Mouse (Mus musculus) hindbrain, embryonic 16.5 days (tissue): ENCODE measurements around the gene Prrg3. TPM values are rescaled to one million over a fixed set of nuclear protein-coding genes. Genes with fewer than 3 reads are reported as not detected.

ENCODE experiments used
- ATAC-seq: fragments of 200-750 bp; cut with Nextera tagmentation; 2 replicates; pipeline ENCODE4 v1.8.0; 2017; ENCODE audit warnings: moderate TSS enrichment, moderate library complexity
- H3K27ac ChIP-seq: fragments of 300-500 bp; sonication (generic); 2 replicates; pipeline ENCODE4 v1.5.1; 2014; ENCODE audit warnings: low read depth, mild to moderate bottlenecking, control low read depth, low read length, moderate library complexity
- H3K27me3 ChIP-seq: fragments of 300-500 bp; sonication (generic); replicated peaks from 2 replicates; pipeline ENCODE4 v1.6.1; 2014; ENCODE audit warnings: low read length; ENCODE audit not compliant: control insufficient read depth, insufficient read depth
- H3K36me3 ChIP-seq: fragments of 300-500 bp; sonication (generic); 2 replicates; pipeline ENCODE4 v1.6.1; 2014; ENCODE audit warnings: mild to moderate bottlenecking, low read length, moderate library complexity, mixed read lengths; ENCODE audit not compliant: control insufficient read depth, insufficient read depth
- H3K4me1 ChIP-seq: fragments of 300-500 bp; sonication (generic); 2 replicates; pipeline ENCODE4 v1.6.1; 2014; ENCODE audit warnings: low read depth, low read length; ENCODE audit not compliant: control insufficient read depth, insufficient read depth
- H3K4me2 ChIP-seq: fragments of 300-500 bp; sonication (generic); 2 replicates; pipeline ENCODE4 v1.6.1; 2014; ENCODE audit warnings: mild to moderate bottlenecking, low read length, control low read depth, moderate library complexity
- H3K4me3 ChIP-seq: fragments of 300-500 bp; sonication (generic); 2 replicates; pipeline ENCODE4 v1.5.1; 2014; ENCODE audit warnings: mild to moderate bottlenecking, low read length, control low read depth, moderate library complexity
- H3K9ac ChIP-seq: fragments of 300-500 bp; sonication (generic); 2 replicates; pipeline ENCODE4 v1.6.1; 2014; ENCODE audit warnings: low read depth, mild to moderate bottlenecking, control low read depth, low read length, moderate library complexity
- H3K9me3 ChIP-seq: fragments of 300-500 bp; sonication (generic); 2 replicates; pipeline ENCODE4 v1.6.1; 2014; ENCODE audit warnings: mild to moderate bottlenecking, low read length, moderate library complexity; ENCODE audit not compliant: control insufficient read depth
- WGBS: fragments of 180-500 bp; shearing (Covaris S2); extraction: QIAGEN DNeasy Blood & Tissue Kit; methylation state at CpG from one replicate; pipeline ENCODE4 v1.1.7; 2014; 5-methylcytosine and 5-hydroxymethylcytosine counted together
- polyA plus RNA-seq: library from polyadenylated mRNA; unstranded; fragments of >200 nt; fragmentation: Nextera tagmentation; extraction: Ambion mirVana; gene quantifications from 2 replicates; pipeline ENCODE4 v1.2.1, GENCODE M21; 2015

Gene Prrg3
- polyA plus RNA-seq, 1 experiment from 2014 or later = 13.0 TPM

- Histone ChIP-seq H3K9me3 (no peaks in the 10 kb centered on the region), H3K27me3 (no peaks in the 10 kb centered on the region), H3K4me1 (no peaks in the 10 kb centered on the region), H3K4me2 (no peak overlapping the region), H3K9ac (no peak overlapping the region), H3K36me3 (no peaks in the 10 kb centered on the region), H3K4me3 (no peak overlapping the region), H3K27ac (no peak overlapping the region)
- 83% methylated on average over 3 of the region's 3 CpGs for WGBS
- ATAC-seq = no peak
Observed at GRCm38 (mm10) chrX:71980443-71980842, 18.0 kb downstream of the Prrg3 start.

GRCm38 (mm10) chrX:71981322-71981721 is 18.9 kb downstream of the Prrg3 start:
- Histone ChIP-seq H3K9ac (no peak overlapping the region), H3K4me2 (no peak overlapping the region), H3K4me1 (no peaks in the 10 kb centered on the region), H3K36me3 (no peaks in the 10 kb centered on the region), H3K27me3 (no peaks in the 10 kb centered on the region), H3K27ac (no peak overlapping the region), H3K9me3 (no peaks in the 10 kb centered on the region), H3K4me3 (no peak overlapping the region)
- WGBS = 61% methylated on average over 2 of the region's 2 CpGs
- no peak for ATAC-seq

- 68% methylated on average over 2 of the region's 2 CpGs for WGBS
- ATAC-seq = no peak
- H3K4me1 ChIP-seq = no peaks in the 10 kb centered on the region
Observed at GRCm38 (mm10) chrX:71983205-71983604, 20.8 kb downstream of the Prrg3 start.

GRCm38 (mm10) chrX:71983775-71984174 is 21.4 kb downstream of the Prrg3 start:
- H3K9me3 ChIP-seq = no peaks in the 10 kb centered on the region
- H3K27me3 ChIP-seq = no peaks in the 10 kb centered on the region
- ATAC-seq = no peak
- H3K4me1 ChIP-seq = no peaks in the 10 kb centered on the region
- no peaks in the 10 kb centered on the region for H3K36me3 ChIP-seq
- no peak overlapping the region for H3K9ac ChIP-seq
- H3K27ac ChIP-seq = no peak overlapping the region
- 86% methylated on average over 1 of the region's 1 CpGs for WGBS
- H3K4me3 ChIP-seq = no peak overlapping the region
- no peak overlapping the region for H3K4me2 ChIP-seq

More at GRCm38 (mm10) chrX:71983205-71983604, 20.8 kb downstream of the Prrg3 start:
- Histone ChIP-seq H3K4me3 (no peak overlapping the region), H3K9me3 (no peaks in the 10 kb centered on the region), H3K9ac (no peak overlapping the region), H3K36me3 (no peaks in the 10 kb centered on the region), H3K27ac (no peak overlapping the region), H3K4me2 (no peak overlapping the region), H3K27me3 (no peaks in the 10 kb centered on the region)

GRCm38 (mm10) chrX:71991549-71991948 is 29.1 kb downstream of the Prrg3 start, which contains the start of gene Cnga2:
TSS of gene Cnga2 (plus strand) at chrX:71991849.
- H3K9ac ChIP-seq = no peak within 1 kb of the TSS
- no peaks in the 10 kb centered on the region for H3K36me3 ChIP-seq
- H3K9me3 ChIP-seq = no peaks in the 10 kb centered on the region
- no peaks in the 10 kb centered on the region for H3K4me1 ChIP-seq
- H3K27ac ChIP-seq = no peak within 1 kb of the TSS
- H3K27me3 ChIP-seq = no peaks in the 10 kb centered on the region
- no peak within 1 kb of the TSS for H3K4me3 ChIP-seq
- WGBS = 90% methylated on average over 3 of the region's 3 CpGs
- ATAC-seq = no peak
- H3K4me2 ChIP-seq = no peak within 1 kb of the TSS

- Histone ChIP-seq H3K36me3 (no peaks in the 10 kb centered on the region), H3K27me3 (no peaks in the 10 kb centered on the region), H3K4me1 (no peaks in the 10 kb centered on the region), H3K27ac (no peak overlapping the region), H3K9me3 (no peaks in the 10 kb centered on the region), H3K4me3 (no peak overlapping the region), H3K9ac (no peak overlapping the region), H3K4me2 (no peak overlapping the region)
- ATAC-seq = no peak
- 58% methylated on average over 1 of the region's 1 CpGs for WGBS
Observed at GRCm38 (mm10) chrX:71995972-71996371, 33.5 kb downstream of the Prrg3 start.

GRCm38 (mm10) chrX:72009930-72010329 is 47.5 kb downstream of the Prrg3 start:
- Histone ChIP-seq H3K27ac (no peak overlapping the region), H3K4me1 (no peaks in the 10 kb centered on the region), H3K27me3 (no peaks in the 10 kb centered on the region), H3K36me3 (no peaks in the 10 kb centered on the region), H3K4me2 (no peak overlapping the region), H3K9me3 (no peaks in the 10 kb centered on the region), H3K9ac (no peak overlapping the region), H3K4me3 (no peak overlapping the region)
- ATAC-seq = no peak

GRCm38 (mm10) chrX:72012236-72012635 is 49.8 kb downstream of the Prrg3 start:
- 50% methylated on average over 9 of the region's 9 CpGs for WGBS
- Histone ChIP-seq H3K36me3 (no peaks in the 10 kb centered on the region), H3K27ac (no peak overlapping the region), H3K9ac (no peak overlapping the region), H3K4me1 (no peaks in the 10 kb centered on the region), H3K9me3 (no peaks in the 10 kb centered on the region), H3K27me3 (no peaks in the 10 kb centered on the region), H3K4me2 (no peak overlapping the region), H3K4me3 (no peak overlapping the region)
- ATAC-seq = no peak

GRCm38 (mm10) chrX:72012804-72013203 is 50.4 kb downstream of the Prrg3 start:
- Histone ChIP-seq H3K4me3 (no peak overlapping the region), H3K4me1 (no peaks in the 10 kb centered on the region), H3K4me2 (no peak overlapping the region), H3K27me3 (no peaks in the 10 kb centered on the region), H3K9me3 (no peaks in the 10 kb centered on the region), H3K36me3 (no peaks in the 10 kb centered on the region), H3K9ac (no peak overlapping the region), H3K27ac (no peak overlapping the region)
- 27% methylated on average over 3 of the region's 3 CpGs for WGBS
- no peak for ATAC-seq

- Histone ChIP-seq H3K4me2 (no peak overlapping the region), H3K27ac (no peak overlapping the region), H3K27me3 (no peaks in the 10 kb centered on the region), H3K4me3 (no peak overlapping the region), H3K9me3 (no peaks in the 10 kb centered on the region), H3K9ac (no peak overlapping the region), H3K4me1 (no peaks in the 10 kb centered on the region), H3K36me3 (no peaks in the 10 kb centered on the region)
- 67% methylated on average over 1 of the region's 1 CpGs for WGBS
- ATAC-seq = no peak
Observed at GRCm38 (mm10) chrX:72022241-72022640, 59.8 kb downstream of the Prrg3 start.
